Mouse (Mus musculus) CD8-positive naive resting alpha-beta T cell, adult 2 months (primary cell): Measurements from ENCODE around the gene Crybb2.
"Not testable (repeated sequence)": the region's sequence is repeated elsewhere in the genome, so short reads cannot be mapped to it uniquely, and the experiment has no call there.

Experiments
- DNase-seq, 2 experiments: peaks; one replicate each; pipeline ENCODE4 v3.0.0; 2022; ENCODE audit warnings: low read depth in 2 of 2, low spot score in 2 of 2

Crybb2 gene

DNA sequence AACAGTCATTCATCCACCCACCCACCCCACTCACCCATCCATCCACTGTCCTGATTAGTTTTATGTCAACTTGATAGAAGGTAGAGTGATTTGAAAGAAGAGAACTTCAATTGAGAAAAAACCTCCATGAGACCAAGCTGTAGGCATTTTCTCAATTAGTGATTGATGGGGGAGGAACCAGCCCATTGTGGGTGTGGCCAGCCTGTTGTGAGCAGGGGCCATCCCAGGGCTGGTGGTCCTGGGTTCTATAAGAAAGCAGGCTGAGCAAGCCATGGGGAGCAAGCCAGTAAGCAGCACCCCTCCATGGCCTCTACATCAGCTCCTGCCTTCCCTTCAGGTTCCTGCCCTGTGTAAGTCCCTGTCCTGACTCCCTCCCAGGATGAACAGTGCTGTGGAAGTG is at the start of gene Crybb2:
Crybb2 (minus strand) TSS at position 101 of the 400 bp plus-strand sequence.
- no peak for DNase-seq

- no peak for DNase-seq
Measured at GRCm38 (mm10) chr5:113119291-113119690, 49.4 kb upstream of the Crybb2 start.

GRCm38 (mm10) chr5:113118695-113119094 is 48.8 kb upstream of the Crybb2 start:
- DNase-seq, result no peak

GRCm38 (mm10) chr5:113117361-113117760 is 47.4 kb upstream of the Crybb2 start:
- DNase-seq, result no peak

DNA sequence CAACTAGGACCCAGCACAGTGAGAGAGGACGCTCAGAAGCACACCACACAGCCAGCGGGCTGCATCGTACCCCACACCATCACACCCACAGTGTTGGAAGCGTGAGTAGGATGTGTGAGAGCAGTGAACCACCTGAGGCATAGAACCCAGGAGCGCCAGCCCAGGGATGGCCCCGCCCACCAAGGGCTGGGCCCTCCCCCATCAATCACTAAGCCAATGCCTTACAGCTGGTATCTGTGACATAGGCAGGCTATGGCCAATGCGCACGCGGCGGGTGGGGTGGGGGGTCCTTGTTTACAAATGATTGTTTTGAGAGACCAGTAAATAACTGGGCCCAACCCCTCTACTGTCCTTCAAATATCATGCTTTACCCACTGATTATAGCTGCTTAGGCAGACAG is 46.0 kb upstream of the Crybb2 start:
- no peak for DNase-seq

DNA sequence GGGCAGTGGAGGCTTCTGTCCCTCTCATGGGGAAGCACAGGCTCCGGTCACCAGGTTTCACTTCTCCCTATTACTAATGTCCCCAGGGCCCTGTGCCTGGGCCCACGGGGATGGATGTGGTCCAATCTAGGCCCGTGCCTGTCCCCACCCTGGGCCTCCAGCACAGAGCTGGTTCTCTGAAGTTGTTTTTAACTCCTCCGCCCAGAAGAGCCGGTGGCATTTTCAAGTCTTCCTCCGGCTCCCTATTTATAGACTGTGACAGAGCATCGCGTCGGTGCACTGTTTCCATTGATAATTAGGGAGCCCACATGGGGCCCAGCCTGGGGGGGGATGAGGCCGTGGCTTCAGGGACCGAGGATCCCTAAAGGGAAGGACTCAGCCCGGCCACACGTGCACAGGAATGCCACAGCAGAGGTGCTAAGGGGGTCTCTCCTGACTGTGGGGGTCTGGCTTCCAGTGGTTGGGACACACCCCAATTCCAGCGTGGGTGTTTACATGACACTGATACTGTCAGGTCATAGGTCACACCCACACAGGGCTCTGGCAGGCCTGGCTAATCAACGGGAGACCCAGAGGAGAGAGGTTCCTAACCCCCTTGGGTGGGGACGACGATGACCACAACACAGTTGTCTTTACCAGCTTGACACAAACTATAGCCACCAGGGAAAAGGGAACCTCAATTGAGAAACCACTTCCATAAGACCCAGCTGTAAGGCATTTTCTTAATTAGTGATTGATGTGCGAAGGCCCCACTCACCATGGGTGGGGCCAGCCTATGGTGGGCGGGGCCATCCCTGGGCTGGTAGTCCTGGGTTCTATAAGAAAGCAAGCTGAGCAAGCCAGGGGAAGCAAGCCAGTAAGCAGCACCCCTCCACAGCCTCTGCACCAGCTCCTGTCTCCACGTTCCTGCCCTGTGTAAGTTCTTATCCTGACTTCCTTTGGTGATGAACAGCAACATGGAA is 44.6 kb upstream of the Crybb2 start:
- DNase-seq, result no peak

- DNase-seq, result no peak
Measured at GRCm38 (mm10) chr5:113113120-113113519, 43.2 kb upstream of the Crybb2 start.

DNA sequence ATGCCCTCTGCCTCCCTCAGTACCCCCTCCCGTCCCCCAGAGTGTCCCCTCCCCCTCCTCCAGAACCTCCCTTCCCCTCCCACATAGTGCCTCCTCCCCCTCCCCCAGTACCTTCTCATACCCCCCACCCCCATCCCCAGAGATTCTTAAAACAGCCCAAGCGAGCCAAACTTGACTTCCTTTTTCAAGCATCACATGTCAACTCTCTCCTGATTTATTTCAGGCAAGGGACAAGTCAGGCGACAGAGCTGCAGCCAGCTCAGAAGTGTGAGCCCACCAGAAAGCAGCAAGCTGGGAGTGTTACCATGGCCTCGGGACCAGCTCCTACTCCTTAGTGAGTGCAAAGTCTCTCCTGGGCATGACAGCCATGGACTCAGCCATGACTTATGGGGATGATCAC is 41.4 kb upstream of the Crybb2 start:
- DNase-seq, result no peak

- no peak for DNase-seq
Measured at GRCm38 (mm10) chr5:113110929-113111328, 41.0 kb upstream of the Crybb2 start.

- not testable (repeated sequence) for DNase-seq
Measured at GRCm38 (mm10) chr5:113109651-113110050, 39.7 kb upstream of the Crybb2 start.

- DNase-seq, result no peak
Measured at GRCm38 (mm10) chr5:113108165-113108764, 38.3 kb upstream of the Crybb2 start.

GRCm38 (mm10) chr5:113107709-113108108 is 37.8 kb upstream of the Crybb2 start:
- DNase-seq, result no peak

DNA sequence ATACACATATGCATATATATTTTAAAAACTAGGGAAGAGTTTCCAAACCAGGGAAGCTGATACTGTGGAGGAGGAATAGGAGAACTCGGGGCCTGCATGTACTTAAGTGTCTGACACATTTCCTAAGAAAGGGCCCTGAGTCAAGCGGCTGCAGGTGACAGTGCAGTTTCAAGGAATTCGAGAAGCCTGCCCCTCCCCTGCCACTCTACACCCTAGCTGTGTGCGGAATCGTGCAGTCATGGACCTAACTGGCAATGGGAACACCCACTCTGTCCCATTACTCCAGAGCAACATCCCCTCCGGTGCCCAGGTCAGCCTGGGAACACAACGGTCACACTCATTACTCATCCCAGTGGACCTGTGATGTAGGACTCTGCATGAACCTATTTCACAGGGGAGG is 36.7 kb upstream of the Crybb2 start:
- DNase-seq, result no peak

DNA sequence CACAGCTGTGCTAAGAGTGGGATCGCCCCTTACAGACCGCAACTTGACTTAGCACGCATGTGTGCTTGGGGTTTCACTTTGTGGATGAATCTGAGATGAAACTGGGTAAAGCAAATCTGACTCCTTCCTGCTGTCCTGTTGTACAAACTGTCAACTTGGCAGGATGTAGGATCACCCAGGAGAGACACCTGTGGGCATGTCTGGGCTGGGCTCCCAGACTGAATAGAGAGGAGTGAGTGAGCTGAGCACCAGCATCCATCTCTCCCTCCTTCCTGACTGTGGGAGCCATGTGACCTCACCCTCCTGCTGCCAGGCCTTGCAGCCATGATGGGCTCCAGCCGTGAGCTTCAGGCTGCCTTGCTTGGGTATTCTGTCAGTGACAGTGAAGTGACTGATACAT is 35.6 kb upstream of the Crybb2 start:
- DNase-seq, result no peak

DNA sequence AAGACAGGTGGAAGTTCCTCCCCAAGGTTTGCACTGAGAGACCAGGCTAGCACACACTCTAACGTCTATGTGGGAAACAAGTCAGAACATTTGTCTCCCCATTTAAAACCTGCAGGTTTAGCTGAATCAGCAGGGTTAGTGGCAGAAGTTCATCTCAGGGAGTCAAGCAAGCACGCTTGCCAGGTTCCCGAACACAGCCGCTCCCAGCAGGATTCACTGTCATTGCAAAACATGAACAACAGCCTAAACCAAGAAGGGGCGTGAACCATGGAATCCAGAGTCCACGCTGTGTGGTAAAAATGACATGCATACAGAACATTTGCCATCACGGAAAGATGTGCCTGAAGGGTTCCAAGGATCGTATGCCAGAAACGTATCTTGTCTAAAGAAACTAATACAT is 35.1 kb upstream of the Crybb2 start:
- no peak for DNase-seq

GRCm38 (mm10) chr5:113102455-113102854 is 32.5 kb upstream of the Crybb2 start:
- DNase-seq, result no peak

DNA sequence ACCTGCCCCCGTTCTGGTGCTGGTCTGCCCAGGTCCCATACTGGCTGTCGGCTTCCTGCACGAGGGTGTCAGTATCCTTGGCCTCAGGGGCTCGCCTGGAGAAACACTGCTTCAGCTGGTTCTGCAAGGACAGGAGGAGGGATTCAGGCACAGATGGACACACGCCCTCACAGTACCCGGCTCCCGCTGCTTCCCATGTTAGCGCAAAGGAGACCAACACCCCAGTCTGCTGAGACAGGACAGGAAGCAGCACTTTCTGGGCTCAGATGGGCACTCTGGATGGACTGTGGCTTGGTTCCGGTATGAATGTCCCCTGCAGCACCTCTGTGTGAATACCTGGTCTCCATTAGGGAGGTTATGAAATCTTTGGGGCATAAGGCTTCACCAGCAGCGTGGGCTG is 31.5 kb upstream of the Crybb2 start:
- no peak for DNase-seq

DNA sequence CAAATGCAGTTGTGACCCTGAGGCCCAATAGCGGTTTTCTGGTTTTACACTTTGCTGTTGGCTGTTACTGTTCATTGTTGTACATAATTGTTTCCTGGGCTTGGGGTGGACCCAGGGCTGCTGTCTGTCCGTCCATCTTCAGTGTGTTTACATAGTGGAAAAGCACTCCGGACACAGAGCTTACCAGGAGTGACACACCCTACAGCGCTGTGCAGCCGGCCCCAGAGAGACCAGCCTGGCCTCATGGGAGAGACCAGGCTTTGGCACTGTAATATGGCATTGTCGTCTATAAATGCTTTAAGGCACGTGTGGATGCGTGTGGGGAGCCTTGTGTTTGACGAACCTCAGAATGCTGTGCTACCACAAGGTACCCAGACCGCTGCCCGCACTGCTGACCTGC is 30.5 kb upstream of the Crybb2 start:
- no peak for DNase-seq

DNA sequence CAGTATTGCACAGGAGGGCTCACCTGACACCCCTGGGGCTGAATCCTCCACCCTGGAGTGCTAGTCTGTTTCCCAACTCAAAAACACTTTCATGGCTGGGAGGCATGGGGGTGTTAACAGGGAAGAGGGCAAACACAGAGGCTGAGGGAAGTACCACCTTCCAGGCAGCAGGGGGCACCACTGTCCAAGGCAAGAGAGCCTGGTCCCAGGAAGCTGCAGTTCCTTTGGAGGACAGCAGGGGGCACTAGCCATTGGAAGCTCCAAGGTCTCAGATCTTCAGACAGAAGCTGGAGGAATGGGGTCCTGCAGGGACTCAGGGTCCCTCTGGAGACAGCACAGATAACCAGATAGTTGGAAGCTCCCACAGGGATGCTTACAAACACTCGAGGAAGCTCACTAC is 29.6 kb upstream of the Crybb2 start:
- DNase-seq, result peak; percentile 61 to 67

DNA sequence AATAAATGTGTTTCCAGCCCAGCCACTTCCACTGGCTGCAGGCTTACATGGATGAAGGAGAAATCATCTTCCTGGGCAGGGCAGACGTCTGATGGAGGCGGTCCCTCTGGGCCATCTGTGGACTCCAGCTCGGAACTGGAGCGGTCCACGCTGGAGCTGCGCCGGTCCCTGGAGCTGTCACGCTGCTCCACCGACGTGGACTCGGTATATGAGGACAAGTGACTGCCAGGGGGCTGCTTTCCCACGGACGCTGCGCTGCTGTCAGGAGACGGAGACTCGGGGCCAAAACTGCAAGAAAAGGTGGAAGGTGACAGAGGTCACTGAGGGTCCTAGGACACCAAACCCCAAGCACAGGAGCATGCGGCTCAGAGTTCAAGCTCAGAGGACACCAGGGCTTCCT is 27.6 kb upstream of the Crybb2 start:
- no peak for DNase-seq

DNA sequence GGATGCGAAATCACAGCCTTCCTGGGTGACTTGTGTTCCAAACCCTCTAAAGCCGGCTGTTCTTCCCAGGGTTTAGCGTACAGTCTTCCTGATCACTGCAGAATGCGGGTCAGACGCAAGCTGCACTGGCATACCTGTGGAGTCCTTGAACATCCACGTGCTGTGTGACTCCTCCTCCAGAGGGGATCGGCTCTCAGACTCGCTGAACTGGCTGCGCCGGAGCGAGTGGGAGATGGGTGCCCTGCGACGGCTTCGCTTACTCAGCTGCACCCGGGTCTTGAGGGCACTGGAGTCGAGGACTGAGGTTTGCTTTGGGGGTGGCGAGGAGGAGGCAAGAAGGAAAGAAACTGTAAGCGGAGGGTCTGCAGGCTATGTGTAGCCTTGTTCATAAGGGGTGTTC is 25.5 kb upstream of the Crybb2 start:
- DNase-seq, result no peak

DNA sequence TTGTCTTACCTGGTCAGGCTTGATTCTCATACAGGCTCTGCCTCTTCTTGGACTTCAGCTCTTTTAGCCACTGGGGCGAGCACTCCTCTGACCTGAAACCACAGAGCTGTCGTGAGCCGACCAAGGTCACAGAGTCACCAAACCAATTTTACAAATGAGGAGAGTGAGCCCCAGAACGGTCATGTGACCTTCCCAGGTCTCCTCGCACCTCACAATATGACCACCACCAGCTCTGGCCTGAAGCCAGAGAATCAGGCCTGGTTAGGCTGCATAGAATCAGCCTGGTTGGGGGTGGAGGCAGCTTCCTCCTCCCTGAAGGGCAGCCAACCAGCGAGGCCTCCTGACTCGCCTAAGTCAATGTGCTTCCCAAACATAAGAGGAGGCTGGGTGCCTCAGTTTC is 22.5 kb upstream of the Crybb2 start:
- no peak for DNase-seq

- peak in 1 of 2 experiments; percentile 22 for DNase-seq
Measured at GRCm38 (mm10) chr5:113091162-113091561, 21.2 kb upstream of the Crybb2 start.
